Mouse (Mus musculus) liver, embryonic 14.5 days (tissue): ENCODE results near the gene Ddx55. TPM values are rescaled to one million over a fixed set of nuclear protein-coding genes. Genes with fewer than 3 reads are reported as not detected.

Source experiments
- ATAC-seq: fragments of 200-750 bp; cut with Nextera tagmentation; 2 replicates; pipeline ENCODE4 v1.8.0; 2017; ENCODE audit warnings: moderate number of reproducible peaks, mild to moderate bottlenecking, moderate library complexity; ENCODE audit not compliant: insufficient read depth
- DNase-seq, 3 experiments: peaks; one replicate each; pipeline ENCODE4 v3.0.0-alpha.2; 2012 to 2013; ENCODE audit warnings: low read depth in 3 of 3, low spot score in 3 of 3
- H3K27ac ChIP-seq: fragments of 300-500 bp; sonication (generic); 2 replicates; pipeline ENCODE4 v1.5.1; 2014; ENCODE audit warnings: moderate library complexity, mild to moderate bottlenecking, control low read depth, inconsistent platforms
- H3K27me3 ChIP-seq: fragments of 300-500 bp; sonication (generic); 2 replicates; pipeline ENCODE4 v1.6.1; 2014; ENCODE audit warnings: mild to moderate bottlenecking, low read length, moderate library complexity; ENCODE audit not compliant: control insufficient read depth, insufficient read depth
- H3K36me3 ChIP-seq: fragments of 300-500 bp; sonication (generic); replicated peaks from 2 replicates; pipeline ENCODE4 v1.6.1; 2014; ENCODE audit warnings: low read depth; ENCODE audit not compliant: control insufficient read depth, insufficient read depth
- H3K4me1 ChIP-seq, 2 experiments: fragments of 200-500 bp in 1 of 2; fragments of 300-500 bp in 1 of 2; sonication (generic) in 1 of 2; replicated peaks; 2 replicates each; pipeline ENCODE4 v1.6.1; 2012 to 2014; ENCODE audit warnings: antibody characterized with exemption in 1 of 2, inconsistent platforms in 1 of 2, low read length in 1 of 2; ENCODE audit not compliant: control insufficient read depth in 2 of 2, insufficient read depth in 2 of 2
- H3K4me2 ChIP-seq: fragments of 300-500 bp; sonication (generic); 2 replicates; pipeline ENCODE4 v1.6.1; 2014; ENCODE audit warnings: low read depth, mild to moderate bottlenecking, control low read depth, moderate library complexity
- H3K4me3 ChIP-seq, 2 experiments: fragments of 200-500 bp in 1 of 2; fragments of 300-500 bp in 1 of 2; sonication (generic) in 1 of 2; 2 replicates each; pipeline ENCODE4 v1.5.1; 2012 to 2014; ENCODE audit warnings: low read depth in 2 of 2, low read length in 2 of 2, mild to moderate bottlenecking in 2 of 2, control low read depth in 1 of 2, inconsistent platforms in 1 of 2, moderate library complexity in 1 of 2; ENCODE audit not compliant: insufficient read depth in 1 of 2
- H3K9ac ChIP-seq: fragments of 300-500 bp; sonication (generic); replicated peaks from 2 replicates; pipeline ENCODE4 v1.6.1; 2014; ENCODE audit warnings: mild to moderate bottlenecking, control low read depth, moderate library complexity
- H3K9me3 ChIP-seq: fragments of 300-500 bp; sonication (generic); 2 replicates; pipeline ENCODE4 v1.6.1; 2016; ENCODE audit warnings: low read length, mixed read lengths; ENCODE audit not compliant: control insufficient read depth
- CTCF ChIP-seq: IDR thresholded peaks from 2 replicates; pipeline ENCODE4 v1.5.1; 2016; ENCODE audit warnings: antibody characterized with exemption, low read depth, control low read depth
- EP300 ChIP-seq: IDR thresholded peaks from 2 replicates; pipeline ENCODE4 v1.6.1; 2016; ENCODE audit warnings: antibody characterized with exemption, low read depth
- WGBS: fragments of 180-500 bp; shearing (Covaris S2); extraction: QIAGEN DNeasy Blood & Tissue Kit; methylation state at CpG from one replicate; pipeline ENCODE4 v1.1.7; 2014; ENCODE audit not compliant: insufficient replicate concordance; 5-methylcytosine and 5-hydroxymethylcytosine counted together
- polyA plus RNA-seq, 2 experiments: library from polyadenylated mRNA; depleted of rRNA in 1 of 2; stranded (reverse) in 1 of 2; unstranded in 1 of 2; fragments of >200 nt; fragmentation: Nextera tagmentation in 1 of 2; extraction: Ambion mirVana in 1 of 2; gene quantifications; 2 replicates each; pipeline versions ENCODE4 v1.2.1 to v1.2.3; 2012 to 2014

Ddx55 gene
- polyA plus RNA-seq, 2 experiments = 4.7 to 7.1 TPM

DNA sequence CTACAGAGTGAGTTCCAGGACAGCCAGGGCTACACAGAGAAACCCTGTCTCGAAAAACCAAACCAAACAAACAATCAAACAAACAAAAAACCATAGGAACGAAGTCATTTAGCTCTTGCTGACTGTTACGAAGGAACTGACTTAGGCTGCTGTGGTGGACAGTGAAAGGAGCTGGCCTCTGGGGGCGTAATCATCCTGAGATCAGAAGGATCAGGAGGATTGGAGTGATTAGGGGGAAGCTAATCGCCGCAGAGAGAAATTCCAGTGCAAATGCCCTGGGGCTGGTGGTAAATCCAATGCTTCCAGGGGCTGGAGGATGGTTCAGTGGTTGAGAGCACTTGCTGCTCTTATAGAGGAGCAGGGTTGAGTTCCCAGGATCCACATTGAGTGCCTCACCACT lies 943 bp downstream of the Ddx55 start:
- Histone ChIP-seq H3K27me3 (no peaks in the 10 kb centered on the region), H3K9ac (peak overlapping the region; percentile 69), H3K4me1 (peaks cover 7 to 10% of the 10 kb centered on the region in 2 experiments; a peak in 3 of 4 replicates), H3K4me3 (peak overlapping the region; percentile 72 to 91), H3K27ac (no peak overlapping the region), H3K9me3 (no peaks in the 10 kb centered on the region), H3K4me2 (peak overlapping the region; percentile 75), H3K36me3 (peaks cover 20% of the 10 kb centered on the region)
- no peak for ATAC-seq
- TF ChIP-seq CTCF (no peak), EP300 (no peak)
- DNase-seq = no peak
- 62% methylated on average over 6 of the region's 6 CpGs for WGBS

DNA sequence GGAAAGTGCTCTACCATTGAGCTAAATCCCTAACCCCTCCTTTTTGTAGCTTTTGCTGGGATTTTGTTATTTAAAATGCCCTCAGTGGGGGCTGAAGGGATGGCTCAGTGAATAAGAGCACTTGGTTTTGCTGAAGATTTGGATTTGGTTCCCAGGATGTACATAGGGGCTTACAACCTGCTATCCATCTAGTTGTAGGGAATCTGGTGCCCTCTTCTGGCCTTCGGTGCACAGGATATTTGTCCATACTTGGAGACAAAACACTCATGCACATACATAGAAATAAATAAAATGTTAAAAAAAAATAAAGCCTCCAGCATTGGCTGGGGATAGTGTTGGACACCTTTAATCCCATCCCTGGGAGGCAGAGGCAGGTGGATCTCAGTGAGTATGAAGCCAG lies 2.5 kb downstream of the Ddx55 start:
- no peak for DNase-seq
- Histone ChIP-seq H3K9me3 (no peaks in the 10 kb centered on the region), H3K27me3 (no peaks in the 10 kb centered on the region), H3K36me3 (peaks cover 27% of the 10 kb centered on the region), H3K4me1 (peaks cover 7 to 10% of the 10 kb centered on the region in 2 experiments; a peak in 3 of 4 replicates), H3K4me2 (no peak overlapping the region), H3K9ac (no peak overlapping the region), H3K27ac (no peak overlapping the region), H3K4me3 (no peak overlapping the region)
- TF ChIP-seq CTCF = peak; percentile 40
- no peak for TF ChIP-seq EP300
- ATAC-seq = no peak
- 63% methylated on average over 1 of the region's 1 CpGs for WGBS

DNA sequence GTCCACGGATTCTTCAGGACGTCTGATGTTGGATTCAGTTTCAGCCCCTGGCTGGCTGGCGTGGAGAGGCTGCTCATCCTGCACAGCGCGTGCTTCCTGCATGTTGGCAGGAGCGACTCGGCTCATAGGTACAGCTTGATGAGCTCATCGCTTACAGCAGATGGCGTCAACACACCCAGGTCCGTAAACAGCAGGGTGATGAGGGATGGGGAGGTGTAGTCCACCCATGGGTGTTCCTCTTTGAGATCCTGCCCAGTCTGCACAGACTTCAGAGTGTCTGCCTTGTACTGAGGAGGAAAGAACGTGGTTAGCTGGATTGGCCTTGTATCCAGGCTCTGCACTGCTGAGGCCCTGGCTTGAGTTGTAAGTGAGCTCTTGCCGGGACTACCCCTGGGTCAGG lies 18.4 kb downstream of the Ddx55 start:
- TF ChIP-seq CTCF = no peak
- no peak for TF ChIP-seq EP300
- ATAC-seq = no peak
- WGBS = 83% methylated on average over 12 of the region's 12 CpGs

DNA sequence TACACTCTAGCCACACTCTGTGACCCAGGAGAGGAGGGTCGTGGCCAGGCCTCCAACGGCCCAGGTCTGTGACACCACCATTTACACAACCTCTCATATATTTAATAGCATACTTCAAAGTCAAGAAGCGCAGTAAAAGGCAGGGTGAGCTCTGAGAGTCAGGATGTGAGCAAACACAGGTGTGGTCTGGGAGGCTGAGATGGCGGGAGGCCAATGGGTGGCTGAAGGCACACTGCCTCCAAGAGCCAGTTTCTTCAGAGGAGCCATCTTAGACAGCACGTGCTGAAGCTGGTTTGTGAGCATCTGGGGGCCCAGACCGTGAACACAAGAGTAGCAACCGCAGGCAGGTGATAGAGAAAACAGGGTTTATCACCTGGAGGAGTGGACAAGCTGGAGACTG lies 22.8 kb downstream of the Ddx55 start:
- ATAC-seq = no peak
- H3K36me3 ChIP-seq = peaks cover 43% of the 10 kb centered on the region

More for the DNA sequence above, 18.4 kb downstream of the Ddx55 start:
- H3K4me1 ChIP-seq = no peaks in the 10 kb centered on the region
- no peak overlapping the region for H3K4me2 ChIP-seq
- no peak for DNase-seq
- H3K9me3 ChIP-seq = no peaks in the 10 kb centered on the region
- H3K4me3 ChIP-seq = no peak overlapping the region
- H3K9ac ChIP-seq = no peak overlapping the region
- no peak overlapping the region for H3K27ac ChIP-seq
- peaks cover 68% of the 10 kb centered on the region for H3K36me3 ChIP-seq
- no peaks in the 10 kb centered on the region for H3K27me3 ChIP-seq

DNA sequence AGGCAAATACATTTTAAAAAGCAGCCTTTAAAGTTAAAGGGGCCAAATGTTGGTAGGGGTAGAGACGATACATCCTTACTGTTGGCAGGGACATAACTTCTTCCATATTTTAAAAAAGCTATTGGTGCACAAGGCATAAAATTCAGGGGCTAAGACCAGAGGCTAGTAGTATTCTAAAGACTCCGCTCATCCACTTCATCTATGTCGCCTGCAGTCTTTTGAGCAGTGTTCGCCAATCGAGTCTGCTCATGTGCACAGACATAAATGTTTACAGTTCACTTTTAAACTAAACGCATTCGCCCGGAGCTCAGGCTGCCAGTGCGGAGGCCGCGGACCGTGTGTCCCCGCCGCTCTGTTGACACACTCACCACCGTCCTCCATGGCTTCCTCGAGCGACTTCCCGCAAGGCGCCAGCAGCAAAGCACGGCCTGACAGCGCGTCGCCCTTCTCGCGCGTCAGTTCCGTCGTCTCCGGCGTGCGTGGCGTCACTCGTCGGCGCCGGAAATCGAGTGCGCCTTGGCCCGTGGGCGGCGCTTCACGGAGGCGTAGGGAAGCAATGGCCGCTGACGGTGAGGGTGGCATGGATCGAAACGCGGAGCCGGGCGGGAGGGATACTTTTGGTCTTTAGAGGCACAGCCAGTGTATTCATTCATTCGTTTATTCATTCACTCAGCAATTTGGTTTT lies 26.1 kb downstream of the Ddx55 start, which contains the start of the genes Eif2b1 and Gtf2h3:
Eif2b1 (minus strand) TSS at position 499 of the 685 bp plus-strand sequence.
Gtf2h3 (plus strand) TSS at position 508 of the 685 bp plus-strand sequence.
- ATAC-seq (peak; percentile 89), DNase-seq (peak; percentile 84 to 88 (median 87))
- peak; percentile 18; the same call in 1 of the 2 replicates for TF ChIP-seq CTCF
- TF ChIP-seq EP300 = no peak
- H3K36me3 ChIP-seq = peaks cover 17% of the 10 kb centered on the region
- peak within 1 kb of the TSS; percentile 94 for H3K4me2 ChIP-seq
- H3K27ac ChIP-seq = no peak within 1 kb of the TSS; the same call in none of the 2 replicates
- H3K9ac ChIP-seq = peak within 1 kb of the TSS; percentile 82
- no peaks in the 10 kb centered on the region for H3K27me3 ChIP-seq
- no peaks in the 10 kb centered on the region for H3K9me3 ChIP-seq
- WGBS = under 1% methylated on average over 51 of the region's 51 CpGs
- H3K4me1 ChIP-seq = peaks cover 11 to 15% of the 10 kb centered on the region in 2 experiments
- H3K4me3 ChIP-seq = peak within 1 kb of the TSS; percentile 75 to 93

More for the DNA sequence above, 22.8 kb downstream of the Ddx55 start:
- Histone ChIP-seq H3K27me3 (no peaks in the 10 kb centered on the region), H3K4me1 (peaks cover 11 to 15% of the 10 kb centered on the region in 2 experiments), H3K4me2 (no peak overlapping the region), H3K9me3 (no peaks in the 10 kb centered on the region), H3K4me3 (no peak overlapping the region), H3K9ac (no peak overlapping the region), H3K27ac (no peak overlapping the region)
- TF ChIP-seq EP300 = no peak
- TF ChIP-seq CTCF = no peak
- DNase-seq = no peak
- WGBS = 80% methylated on average over 7 of the region's 7 CpGs
